Mouse (Mus musculus) hindbrain, embryonic 10.5 days (tissue): ENCODE measurements around the gene Cpt1a. TPM values are rescaled to one million over a fixed set of nuclear protein-coding genes. Genes with fewer than 3 reads are reported as not detected.

Experiments used
- DNase-seq: peaks from one replicate; pipeline ENCODE4 v3.0.0-alpha.2; 2017; ENCODE audit warnings: low spot score
- H3K27ac ChIP-seq: fragments of 300-500 bp; sonication (generic); 2 replicates; pipeline ENCODE4 v1.5.1; 2016; ENCODE audit warnings: mild to moderate bottlenecking, moderate library complexity
- H3K27me3 ChIP-seq: fragments of 300-500 bp; sonication (generic); 2 replicates; pipeline ENCODE4 v1.6.1; 2016; ENCODE audit warnings: mild to moderate bottlenecking; ENCODE audit not compliant: poor library complexity, insufficient read depth, severe bottlenecking
- H3K36me3 ChIP-seq: fragments of 300-500 bp; sonication (generic); 2 replicates; pipeline ENCODE4 v1.6.1; 2016; ENCODE audit warnings: mild to moderate bottlenecking, moderate library complexity
- H3K4me1 ChIP-seq: fragments of 300-500 bp; sonication (generic); replicated peaks from 2 replicates; pipeline ENCODE4 v1.6.1; 2016; ENCODE audit warnings: mild to moderate bottlenecking
- H3K4me3 ChIP-seq: fragments of 300-500 bp; sonication (generic); 2 replicates; pipeline ENCODE4 v1.5.1; 2016; ENCODE audit warnings: mild to moderate bottlenecking, moderate library complexity
- H3K9me3 ChIP-seq: fragments of 300-500 bp; sonication (generic); 2 replicates; pipeline ENCODE4 v1.6.1; 2016; ENCODE audit warnings: mild to moderate bottlenecking, moderate library complexity
- WGBS: fragments of 180-500 bp; shearing (Covaris S2); methylation state at CpG from one replicate; pipeline ENCODE4 v1.1.7; 2016; 5-methylcytosine and 5-hydroxymethylcytosine counted together
- polyA plus RNA-seq: library from polyadenylated mRNA; unstranded; fragments of >200 nt; fragmentation: Nextera tagmentation; extraction: Ambion mirVana; gene quantifications from 2 replicates; pipeline ENCODE4 v1.2.1, GENCODE M21; 2016

The Cpt1a gene
- polyA plus RNA-seq, 1 experiment from 2014 or later, result 5.6 TPM

DNA sequence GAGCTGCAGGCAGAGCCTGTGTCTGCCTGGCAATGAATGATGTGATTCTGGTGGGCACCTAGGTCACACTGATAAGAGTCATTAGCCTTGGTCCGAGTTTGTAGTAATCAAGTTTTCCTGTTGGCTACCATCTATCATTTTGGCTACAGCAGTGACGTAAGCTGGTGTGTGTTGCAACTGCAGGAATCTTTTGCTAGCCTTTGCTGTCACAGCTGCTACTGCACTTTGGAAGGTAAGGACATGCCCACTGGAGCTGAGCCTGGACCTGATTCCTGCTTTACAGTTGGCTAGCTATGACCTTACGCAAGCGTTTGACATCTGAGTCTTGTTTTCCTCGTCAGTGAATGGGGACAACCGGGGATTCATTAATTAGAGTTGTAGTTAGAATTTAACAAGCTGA is 11.1 kb downstream of the Cpt1a start:
- no peak for DNase-seq
- WGBS, result 77% methylated on average over 6 of the region's 6 CpGs

DNA sequence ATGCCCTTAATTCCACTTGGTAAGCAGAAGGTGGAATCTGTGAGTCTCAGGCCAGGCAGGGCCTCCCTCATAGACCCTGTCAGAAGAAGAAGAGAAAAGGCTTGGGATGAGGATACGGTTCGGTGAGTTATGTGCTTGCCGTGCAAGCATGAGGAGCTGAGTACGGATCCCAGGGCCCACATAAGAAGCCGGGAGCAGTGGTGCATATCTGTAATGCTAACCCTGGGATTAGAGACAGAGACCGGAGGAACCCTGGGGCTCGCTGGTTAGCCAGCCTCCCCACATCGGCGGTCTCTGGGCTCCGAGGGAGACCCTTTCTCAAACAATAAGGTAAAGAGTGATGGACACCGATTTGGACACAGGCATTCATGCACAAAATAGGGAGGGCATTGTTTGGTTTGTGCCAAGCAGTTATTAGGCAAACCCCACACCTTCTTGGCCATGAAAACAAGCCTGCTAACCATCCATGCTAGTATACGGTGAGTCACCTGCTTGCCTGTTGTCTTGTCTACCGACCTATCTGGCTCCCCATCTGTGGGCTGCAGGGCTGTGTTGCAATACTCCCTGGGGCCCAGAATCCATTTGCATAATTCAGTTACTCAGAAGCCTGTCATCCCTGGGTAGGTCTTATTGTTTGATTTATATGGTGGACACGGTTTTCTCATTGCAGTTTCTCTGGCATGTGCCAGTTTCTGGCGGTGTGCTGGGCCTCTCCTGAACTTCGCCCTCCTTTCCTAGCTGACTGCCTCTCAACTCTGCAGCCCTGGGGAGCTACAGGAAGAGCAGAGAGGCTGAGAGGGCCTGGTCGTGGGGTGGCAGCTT is 11.8 kb downstream of the Cpt1a start:
- Histone ChIP-seq H3K9me3 (no peaks in the 10 kb centered on the region), H3K4me1 (peaks cover 28% of the 10 kb centered on the region), H3K4me3 (no peak overlapping the region), H3K27ac (peak overlapping the region; percentile 68), H3K27me3 (peaks cover 8% of the 10 kb centered on the region; the same call in 1 of the 2 replicates), H3K36me3 (no peaks in the 10 kb centered on the region)
- DNase-seq, result no peak
- 55% methylated on average over 17 of the region's 17 CpGs for WGBS

More for the DNA sequence above, 11.1 kb downstream of the Cpt1a start:
- Histone ChIP-seq H3K36me3 (no peaks in the 10 kb centered on the region), H3K4me1 (peaks cover 25% of the 10 kb centered on the region), H3K9me3 (no peaks in the 10 kb centered on the region), H3K27me3 (peaks cover 8% of the 10 kb centered on the region; the same call in 1 of the 2 replicates), H3K27ac (no peak overlapping the region), H3K4me3 (no peak overlapping the region)

DNA sequence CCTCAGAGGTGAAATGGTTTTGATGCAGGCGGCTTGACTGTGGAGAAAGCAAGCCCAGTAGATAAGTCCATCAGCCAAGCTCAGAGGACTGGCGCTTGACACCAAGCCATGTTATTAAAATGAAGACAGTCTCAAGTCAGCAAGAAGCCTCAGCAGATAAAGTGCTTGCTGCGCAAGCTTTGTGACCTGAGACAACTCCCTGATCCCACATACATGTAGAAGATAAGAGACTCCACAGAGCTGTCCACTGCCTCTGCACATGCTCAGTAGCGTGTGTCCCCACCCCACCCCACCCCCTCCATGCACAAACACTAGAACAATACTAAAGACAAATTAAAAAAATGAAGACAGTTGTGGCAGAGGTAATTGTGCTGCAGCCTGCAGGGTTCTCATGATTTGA is 12.4 kb downstream of the Cpt1a start:
- H3K4me1 ChIP-seq, result peaks cover 28% of the 10 kb centered on the region
- H3K4me3 ChIP-seq, result no peak overlapping the region
- H3K36me3 ChIP-seq, result no peaks in the 10 kb centered on the region
- no peaks in the 10 kb centered on the region for H3K9me3 ChIP-seq
- peak overlapping the region; percentile 68 for H3K27ac ChIP-seq
- DNase-seq, result no peak
- WGBS, result 82% methylated on average over 4 of the region's 4 CpGs
- H3K27me3 ChIP-seq, result peaks cover 8% of the 10 kb centered on the region; the same call in 1 of the 2 replicates

DNA sequence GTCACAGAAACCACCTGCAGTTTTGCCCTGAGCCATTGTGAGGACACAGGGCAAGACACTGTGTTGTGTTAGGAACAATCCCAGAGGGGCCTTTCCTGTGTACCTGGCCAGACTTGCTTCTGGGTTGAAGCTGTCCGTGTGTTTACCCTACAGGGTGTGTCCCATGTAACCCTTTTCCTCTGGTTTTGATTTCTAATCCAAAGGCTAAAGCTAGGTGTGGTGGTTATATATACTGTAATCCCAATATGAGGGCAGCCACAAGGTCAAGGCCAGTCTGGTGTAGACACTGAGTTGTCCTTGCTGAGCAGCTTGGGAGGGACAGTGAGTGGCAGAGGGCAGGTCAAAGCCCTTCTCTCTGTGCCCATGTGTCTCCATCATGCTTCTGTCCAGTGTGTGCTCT is 13.8 kb downstream of the Cpt1a start:
- no peak overlapping the region for H3K27ac ChIP-seq
- H3K4me3 ChIP-seq, result no peak overlapping the region
- peaks cover 3% of the 10 kb centered on the region; the same call in 1 of the 2 replicates for H3K27me3 ChIP-seq
- no peak for DNase-seq
- H3K4me1 ChIP-seq, result peaks cover 28% of the 10 kb centered on the region
- WGBS, result 79% methylated on average over 1 of the region's 1 CpGs
- no peaks in the 10 kb centered on the region for H3K36me3 ChIP-seq
- no peaks in the 10 kb centered on the region for H3K9me3 ChIP-seq

DNA sequence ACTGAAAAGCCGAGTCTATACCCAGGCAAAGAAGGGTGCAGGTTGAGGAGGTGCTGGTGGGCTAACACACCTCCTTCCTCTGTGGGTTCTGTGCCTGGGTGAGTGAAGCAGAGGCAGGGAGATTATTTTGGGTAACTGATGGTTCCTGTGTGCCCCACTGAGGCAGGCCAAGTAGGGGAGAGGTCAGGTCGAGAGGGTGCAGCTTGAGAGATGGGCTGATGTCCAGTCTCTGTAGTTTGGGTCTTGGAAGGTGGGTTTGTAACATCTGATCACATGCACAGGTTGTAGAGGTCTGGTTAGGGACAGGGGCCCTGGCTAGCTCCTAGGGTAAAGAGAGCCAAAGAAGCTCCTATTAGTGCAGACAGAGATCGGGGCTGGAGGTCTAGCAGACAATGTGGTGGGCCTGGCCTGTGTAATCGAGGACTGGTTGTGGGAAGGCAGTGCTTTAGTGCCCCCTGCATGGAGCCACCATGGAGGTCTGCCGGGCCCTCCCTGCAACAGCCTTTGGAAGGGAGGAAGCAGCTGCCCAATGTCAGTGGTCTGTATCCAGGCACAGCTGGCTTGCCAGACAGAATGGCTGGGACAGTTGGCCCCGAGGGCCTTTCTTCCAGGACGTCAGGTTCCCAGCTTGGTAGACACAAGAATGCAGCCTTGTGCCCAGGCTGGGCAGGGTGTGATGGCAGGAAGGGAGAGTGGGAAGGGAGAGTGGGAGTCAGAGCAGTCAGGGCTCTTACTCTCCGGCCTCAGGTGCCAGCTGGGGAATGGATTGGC is 14.5 kb downstream of the Cpt1a start:
- peaks cover 3% of the 10 kb centered on the region; the same call in 1 of the 2 replicates for H3K27me3 ChIP-seq
- no peak overlapping the region for H3K27ac ChIP-seq
- peaks cover 28% of the 10 kb centered on the region for H3K4me1 ChIP-seq
- no peak overlapping the region for H3K4me3 ChIP-seq
- no peak for DNase-seq
- H3K36me3 ChIP-seq, result no peaks in the 10 kb centered on the region
- H3K9me3 ChIP-seq, result no peaks in the 10 kb centered on the region
- WGBS, result 73% methylated on average over 8 of the region's 8 CpGs

DNA sequence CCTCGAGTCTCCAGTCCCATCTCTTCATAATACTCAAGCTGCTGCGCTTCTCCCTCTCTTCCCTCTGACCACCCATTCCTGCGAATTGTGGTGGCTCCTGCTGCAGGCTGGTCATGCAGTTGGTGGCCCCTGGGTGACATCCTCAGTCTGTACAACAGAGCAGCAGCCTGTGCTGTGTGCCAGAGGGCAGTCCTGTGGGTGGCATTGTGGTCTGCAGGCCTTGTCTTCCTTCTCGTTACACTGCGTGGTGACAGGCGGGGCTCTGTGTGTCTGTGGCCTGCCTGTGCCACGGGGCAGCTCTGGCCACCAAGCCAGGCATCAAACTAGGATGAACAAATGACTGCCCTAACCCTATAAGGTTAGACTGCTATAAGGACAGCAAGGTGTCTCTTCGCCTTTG is 17.1 kb downstream of the Cpt1a start:
- H3K27ac ChIP-seq, result no peak overlapping the region
- peaks cover 14% of the 10 kb centered on the region for H3K4me1 ChIP-seq
- H3K27me3 ChIP-seq, result peaks cover 3% of the 10 kb centered on the region; the same call in 1 of the 2 replicates
- H3K4me3 ChIP-seq, result no peak overlapping the region
- no peaks in the 10 kb centered on the region for H3K36me3 ChIP-seq
- no peaks in the 10 kb centered on the region for H3K9me3 ChIP-seq
- WGBS, result 87% methylated on average over 8 of the region's 8 CpGs
- DNase-seq, result no peak

DNA sequence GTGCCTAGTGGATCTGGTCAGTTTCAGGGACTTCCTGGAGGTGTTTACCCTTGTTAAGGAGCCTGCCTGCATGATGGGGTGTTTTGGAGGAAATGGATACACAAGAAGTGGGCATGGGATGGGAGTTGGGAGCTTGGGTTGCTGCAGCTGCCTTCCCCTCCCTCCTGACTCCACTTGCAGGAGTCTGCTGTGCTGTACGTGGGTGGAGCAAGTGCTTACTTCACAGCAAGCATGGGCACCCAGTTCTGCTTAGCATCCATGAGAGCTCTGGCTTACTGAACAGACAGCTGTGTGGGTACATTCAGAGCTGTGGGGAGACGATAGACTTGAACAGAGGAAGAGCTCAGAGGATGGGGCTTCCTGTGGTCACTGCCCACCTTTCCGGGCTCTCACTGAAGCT is 18.9 kb downstream of the Cpt1a start:
- Histone ChIP-seq H3K9me3 (no peaks in the 10 kb centered on the region), H3K27ac (no peak overlapping the region), H3K4me1 (peaks cover 6% of the 10 kb centered on the region; the same call in 1 of the 2 replicates), H3K4me3 (no peak overlapping the region), H3K27me3 (peaks cover 3% of the 10 kb centered on the region; the same call in 1 of the 2 replicates), H3K36me3 (no peaks in the 10 kb centered on the region)
- no peak for DNase-seq
- 82% methylated on average over 3 of the region's 3 CpGs for WGBS

DNA sequence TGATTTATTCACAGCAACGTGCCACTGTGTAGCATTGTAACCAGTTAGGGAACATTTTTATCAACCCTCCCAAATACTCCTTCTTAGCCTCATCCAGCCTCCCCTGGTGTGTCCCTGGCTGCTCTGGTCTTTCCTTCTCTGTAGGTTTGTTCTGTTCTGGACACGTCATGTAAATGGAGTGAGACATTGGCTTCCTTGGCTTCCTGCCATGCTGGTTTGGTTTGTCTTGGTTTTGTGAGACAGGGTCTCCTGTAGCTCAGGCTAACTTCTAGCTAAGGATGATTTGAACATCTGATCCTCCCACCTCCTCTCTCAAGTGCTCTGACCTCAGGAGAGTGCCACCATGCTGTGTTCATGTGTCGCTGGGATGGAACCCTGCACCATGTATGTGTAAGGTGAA is 21.8 kb downstream of the Cpt1a start:
- WGBS, result 81% methylated on average over 3 of the region's 3 CpGs

DNA sequence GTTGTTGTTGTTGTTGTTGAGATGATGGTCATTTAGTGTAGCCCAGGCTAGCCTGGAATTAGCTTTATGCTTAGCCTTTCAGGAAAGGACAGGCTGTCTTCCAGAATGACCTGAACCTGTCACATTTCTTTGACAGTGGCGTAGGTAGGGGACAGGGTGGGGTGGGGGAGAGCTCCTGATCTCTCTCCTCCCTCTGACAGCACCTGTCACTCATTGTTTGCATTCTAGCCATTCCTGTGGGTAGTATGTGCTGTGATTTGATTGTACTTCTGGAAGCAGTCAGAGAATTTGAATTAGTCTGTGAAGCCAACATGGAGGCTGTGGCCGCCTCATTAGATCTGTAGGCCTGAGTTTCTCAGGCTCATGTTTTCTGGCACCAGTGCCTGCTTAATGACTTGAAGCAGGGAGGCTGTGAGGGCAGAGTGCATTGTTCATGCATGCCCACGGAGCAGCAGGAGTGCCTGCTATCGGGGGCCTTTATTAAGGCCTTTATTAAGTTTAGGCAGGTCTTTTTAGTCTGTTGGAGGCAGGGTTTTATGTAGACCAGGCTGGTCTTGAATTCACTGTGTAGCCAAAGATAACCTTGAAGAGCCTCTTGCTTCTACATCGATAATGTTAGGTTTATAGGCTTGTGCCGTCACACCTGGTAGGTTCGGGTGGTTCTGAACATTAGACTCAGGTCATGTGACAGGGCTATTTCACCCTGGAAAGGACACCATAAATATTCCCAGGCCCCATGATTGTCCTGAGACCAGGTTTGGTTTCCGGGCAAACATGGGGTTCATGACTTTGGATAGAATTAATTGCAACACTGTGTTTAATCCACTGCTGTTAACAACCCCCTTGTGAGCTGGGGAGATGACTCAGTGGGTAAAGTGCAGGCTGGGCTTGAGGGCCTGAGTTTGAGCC is 22.8 kb downstream of the Cpt1a start:
- Histone ChIP-seq H3K4me1 (no peaks in the 10 kb centered on the region), H3K4me3 (no peak overlapping the region), H3K27ac (no peak overlapping the region), H3K9me3 (peaks cover 7% of the 10 kb centered on the region; the same call in 1 of the 2 replicates), H3K36me3 (no peaks in the 10 kb centered on the region), H3K27me3 (no peaks in the 10 kb centered on the region)
- 83% methylated on average over 8 of the region's 8 CpGs for WGBS
- DNase-seq, result no peak

More for the DNA sequence above, 21.8 kb downstream of the Cpt1a start:
- H3K36me3 ChIP-seq, result no peaks in the 10 kb centered on the region
- no peak for DNase-seq
- H3K4me1 ChIP-seq, result no peaks in the 10 kb centered on the region
- H3K27ac ChIP-seq, result no peak overlapping the region
- H3K9me3 ChIP-seq, result peaks cover 7% of the 10 kb centered on the region; the same call in 1 of the 2 replicates
- no peak overlapping the region for H3K4me3 ChIP-seq
- no peaks in the 10 kb centered on the region for H3K27me3 ChIP-seq

DNA sequence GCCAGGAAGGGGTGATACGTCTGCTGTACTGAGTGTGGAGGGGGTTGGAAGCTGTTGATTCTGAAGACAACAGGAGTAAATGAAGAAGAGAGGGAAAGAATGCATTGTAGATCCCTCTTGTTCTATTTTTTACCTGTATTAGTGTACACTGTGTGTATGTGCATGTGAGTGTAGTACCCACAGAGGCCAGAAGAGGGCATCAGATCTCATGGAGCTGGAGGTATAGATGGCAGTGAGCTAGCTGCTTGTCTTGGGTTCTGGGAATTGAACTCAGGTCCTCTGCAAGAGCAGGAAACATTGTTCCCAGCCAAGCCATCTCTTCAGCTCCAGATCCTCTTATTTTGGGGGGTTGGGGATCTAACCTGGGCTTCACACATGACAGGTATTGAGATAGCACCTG is 25.6 kb downstream of the Cpt1a start:
- no peak for DNase-seq
- Histone ChIP-seq H3K4me1 (no peaks in the 10 kb centered on the region), H3K4me3 (no peak overlapping the region), H3K36me3 (no peaks in the 10 kb centered on the region), H3K27me3 (no peaks in the 10 kb centered on the region), H3K27ac (no peak overlapping the region), H3K9me3 (peaks cover 7% of the 10 kb centered on the region; the same call in 1 of the 2 replicates)
- WGBS, result 97% methylated on average over 1 of the region's 1 CpGs

DNA sequence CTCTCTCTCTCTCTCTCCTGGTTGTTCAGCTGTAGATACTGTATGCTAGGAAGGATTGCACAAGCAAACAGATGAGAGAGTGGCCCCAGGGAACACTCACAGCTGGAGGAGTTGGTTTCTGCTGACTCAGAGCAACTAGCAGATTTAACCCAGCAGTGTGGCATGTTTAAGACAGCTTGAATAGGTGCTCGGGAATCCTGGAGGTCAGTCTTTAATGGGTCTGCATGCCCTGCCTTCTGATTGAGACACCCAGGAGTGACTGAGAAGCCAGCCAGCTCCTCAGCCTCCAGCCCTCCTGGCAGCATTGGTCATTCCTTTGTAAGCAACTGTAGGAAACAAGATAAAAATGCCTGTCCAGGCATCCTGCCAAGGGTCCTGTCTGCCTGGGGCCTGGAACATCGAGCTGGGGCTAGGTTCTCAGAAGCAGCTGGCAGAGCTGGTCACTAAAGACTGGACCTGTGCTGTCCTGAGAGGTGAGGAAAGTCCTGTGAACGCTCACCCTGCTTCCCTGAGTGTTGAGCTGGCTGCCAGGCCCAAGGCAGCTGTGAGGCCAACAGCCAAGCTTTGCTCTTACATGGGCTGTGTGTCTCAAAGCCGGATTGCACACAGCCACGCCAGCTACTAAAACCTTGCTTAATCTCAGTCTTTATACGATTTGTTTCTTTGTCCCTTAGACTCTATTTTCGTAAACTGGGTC is 31.4 kb downstream of the Cpt1a start:
- Histone ChIP-seq H3K27ac (no peak overlapping the region), H3K9me3 (no peaks in the 10 kb centered on the region), H3K27me3 (no peaks in the 10 kb centered on the region), H3K4me1 (0 out of 2 replicates have a peak, but pooled peaks cover 3% of the 10 kb centered on the region), H3K4me3 (no peak overlapping the region), H3K36me3 (no peaks in the 10 kb centered on the region)
- DNase-seq, result no peak
- 81% methylated on average over 7 of the region's 7 CpGs for WGBS

DNA sequence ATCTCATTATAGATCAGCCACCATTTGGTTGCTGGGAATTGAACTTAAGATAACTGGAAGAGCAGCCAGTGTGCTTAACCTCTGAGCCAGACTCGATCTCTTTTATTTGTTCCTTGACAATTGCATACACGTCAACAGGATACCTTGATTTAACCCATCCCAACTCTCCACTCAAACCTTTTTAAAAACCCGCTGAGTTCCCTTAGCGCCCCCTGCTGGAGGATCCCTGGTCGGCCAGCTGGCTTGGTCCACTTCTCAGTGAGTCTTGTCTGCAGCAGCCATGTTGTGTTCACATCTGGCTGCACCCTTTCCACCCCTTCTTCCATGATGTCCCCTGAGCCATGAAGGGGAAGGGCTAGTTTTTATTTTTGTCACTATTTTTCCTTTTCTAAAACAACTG is 33.0 kb downstream of the Cpt1a start:
- Histone ChIP-seq H3K27me3 (no peaks in the 10 kb centered on the region), H3K4me1 (0 out of 2 replicates have a peak, but pooled peaks cover 3% of the 10 kb centered on the region)
- DNase-seq, result peak; percentile 15

More for the DNA sequence above, 33.0 kb downstream of the Cpt1a start:
- H3K27ac ChIP-seq, result no peak overlapping the region
- H3K9me3 ChIP-seq, result no peaks in the 10 kb centered on the region
- no peaks in the 10 kb centered on the region for H3K36me3 ChIP-seq
- H3K4me3 ChIP-seq, result no peak overlapping the region
- WGBS, result 59% methylated on average over 5 of the region's 5 CpGs
